Mouse (Mus musculus) G1E (cell line): ENCODE measurements at regions not wholly inside any gene's neighbourhood (a gene's known extent, or its start where the extent isn't known, plus 50 kb on each side); places are given as distances from the start of the nearest gene placed in this dataset.

Experiments used
- ATAC-seq: 2 replicates; pipeline ENCODE4 v1.8.0; 2016; ENCODE audit warnings: mild to moderate bottlenecking; ENCODE audit not compliant: insufficient number of reproducible peaks, poor library complexity, low FRiP score, severe bottlenecking; ENCODE audit errors: extremely low read depth
- DNase-seq: peaks from one replicate; pipeline ENCODE4 v3.0.0; 2012; ENCODE audit warnings: low spot score
- H3K27me3 ChIP-seq: 2 replicates; pipeline ENCODE4 v1.6.1; 2012; ENCODE audit warnings: mild to moderate bottlenecking, low read length, inconsistent platforms; ENCODE audit not compliant: insufficient read depth
- H3K36me3 ChIP-seq: replicated peaks from 2 replicates; pipeline ENCODE3; 2012; ENCODE audit warnings: mild to moderate bottlenecking, inconsistent platforms
- H3K4me1 ChIP-seq: 2 replicates; pipeline ENCODE4 v1.6.1; 2012; ENCODE audit warnings: low read depth, low read length, inconsistent platforms, mixed read lengths; ENCODE audit not compliant: insufficient read depth
- H3K4me3 ChIP-seq: 2 replicates; pipeline ENCODE4 v1.5.1; 2012; ENCODE audit warnings: low read depth, mild to moderate bottlenecking, inconsistent platforms, low read length, moderate library complexity, mixed read lengths
- H3K9me3 ChIP-seq: replicated peaks from 2 replicates; pipeline ENCODE4 v1.6.1; 2012; ENCODE audit warnings: inconsistent platforms
- CTCF ChIP-seq: IDR thresholded peaks from 2 replicates; pipeline ENCODE4 v1.5.1; 2012; ENCODE audit warnings: low read depth, low read length, inconsistent platforms, mixed read lengths
- GATA1 ChIP-seq: IDR thresholded peaks from 2 replicates; pipeline ENCODE4 v1.6.1; 2012; ENCODE audit warnings: borderline replicate concordance, low read length, inconsistent platforms, mixed read lengths
- GATA2 ChIP-seq: IDR thresholded peaks from 2 replicates; pipeline ENCODE4 v1.6.1; 2012; ENCODE audit warnings: low read depth, low read length, inconsistent platforms, borderline replicate concordance
- POLR2AphosphoS5 ChIP-seq: IDR thresholded peaks from 2 replicates; pipeline ENCODE4 v1.6.1; 2012; ENCODE audit warnings: low read depth, low read length, inconsistent platforms; ENCODE audit not compliant: insufficient replicate concordance
- TAL1 ChIP-seq: conservative IDR thresholded peaks from 2 replicates; pipeline ENCODE4 v1.6.1; 2012; ENCODE audit warnings: low read depth, low read length, inconsistent platforms, mixed read lengths

DNA sequence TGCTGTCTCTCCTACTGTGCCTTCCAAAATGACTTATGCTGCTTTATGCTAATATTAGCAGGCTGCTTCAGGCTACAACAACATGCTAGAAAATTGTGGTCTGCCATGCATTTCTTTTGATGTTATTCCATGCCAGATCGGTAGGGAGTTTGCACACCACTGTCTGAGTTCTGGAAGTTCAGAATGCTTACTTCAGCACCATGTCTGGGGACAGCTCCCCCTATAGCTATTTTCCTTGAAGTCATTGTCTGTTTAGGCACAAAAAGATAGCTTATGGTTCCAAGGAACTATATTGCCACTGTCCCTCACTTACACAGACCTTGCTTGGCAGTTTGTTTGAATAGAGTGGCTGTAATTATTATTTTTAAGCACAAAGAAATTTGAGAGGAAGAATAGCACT, 666.8 kb upstream of the Klhl29 start:
- TF ChIP-seq POLR2AphosphoS5 (no peak), CTCF (no peak), GATA2 (no peak), TAL1 (no peak), GATA1 (no peak)
- Histone ChIP-seq H3K9me3 (0 out of 2 replicates have a peak, but pooled peaks cover 2% of the 10 kb centered on the region), H3K27me3 (no peaks in the 10 kb centered on the region), H3K36me3 (no peaks in the 10 kb centered on the region), H3K4me1 (no peaks in the 10 kb centered on the region), H3K4me3 (no peak overlapping the region)
- no peak for DNase-seq
- no peak for ATAC-seq

DNA sequence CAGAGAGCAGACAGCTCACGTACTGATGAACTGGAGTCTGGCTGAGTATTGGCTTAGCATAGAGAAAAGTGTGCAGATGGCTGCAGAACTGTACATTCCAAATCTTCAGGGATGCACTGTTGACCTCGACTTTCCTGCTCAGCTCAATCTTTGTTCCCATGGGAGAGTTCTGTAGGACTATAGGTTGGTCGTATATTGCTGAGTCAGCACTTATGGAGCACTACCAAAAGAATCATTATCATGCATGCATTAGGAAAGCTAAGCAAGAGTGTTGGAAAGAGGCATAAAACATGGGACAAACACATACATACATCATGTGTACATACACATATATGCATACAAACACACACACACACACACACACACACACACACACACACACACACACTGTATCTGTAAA, 648.6 kb upstream of the Klhl29 start:
- 0 out of 2 replicates have a peak, but pooled peaks cover 3% of the 10 kb centered on the region for H3K9me3 ChIP-seq
- H3K36me3 ChIP-seq, result no peaks in the 10 kb centered on the region
- TF ChIP-seq POLR2AphosphoS5 (no peak), GATA1 (no peak), GATA2 (no peak), TAL1 (no peak)
- no peaks in the 10 kb centered on the region for H3K27me3 ChIP-seq
- DNase-seq, result no peak
- ATAC-seq, result no peak
- no peak overlapping the region for H3K4me3 ChIP-seq
- no peaks in the 10 kb centered on the region for H3K4me1 ChIP-seq

- Histone ChIP-seq H3K4me1 (no peaks in the 10 kb centered on the region), H3K36me3 (no peaks in the 10 kb centered on the region), H3K9me3 (0 out of 2 replicates have a peak, but pooled peaks cover 3% of the 10 kb centered on the region), H3K27me3 (no peaks in the 10 kb centered on the region), H3K4me3 (no peak overlapping the region)
- TF ChIP-seq TAL1 (no peak), GATA1 (no peak), CTCF (no peak), POLR2AphosphoS5 (no peak), GATA2 (no peak)
- DNase-seq (no peak), ATAC-seq (no peak)
Measured at GRCm38 (mm10) chr12:6022490-6022889, 647.0 kb upstream of the Klhl29 start.

DNA sequence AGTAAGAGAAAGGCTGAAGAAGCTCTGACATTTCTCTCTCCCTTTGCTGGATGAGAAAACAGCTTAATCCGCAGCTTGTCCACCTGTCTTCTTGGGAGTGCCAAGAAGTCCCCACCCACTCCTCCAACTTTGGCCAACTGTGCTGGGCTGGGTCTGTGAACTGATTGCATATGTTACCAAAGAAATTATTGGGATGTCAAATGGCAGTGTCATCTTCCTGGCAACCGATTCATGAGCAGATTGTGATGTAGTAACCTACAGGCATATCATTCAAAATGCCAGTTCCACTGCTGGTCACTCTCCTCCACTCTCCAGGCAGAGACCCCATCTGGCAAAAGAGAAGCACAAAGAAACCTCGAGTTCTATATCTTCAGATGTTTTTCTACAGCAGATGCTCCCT, 625.5 kb upstream of the Klhl29 start:
- H3K4me1 ChIP-seq, result no peaks in the 10 kb centered on the region
- H3K36me3 ChIP-seq, result no peaks in the 10 kb centered on the region
- no peak for ATAC-seq
- no peaks in the 10 kb centered on the region for H3K27me3 ChIP-seq
- DNase-seq, result no peak
- peaks cover 7% of the 10 kb centered on the region for H3K9me3 ChIP-seq
- no peak overlapping the region for H3K4me3 ChIP-seq
- TF ChIP-seq GATA1, result no peak
- TF ChIP-seq GATA2, result no peak
- TF ChIP-seq TAL1, result no peak
- TF ChIP-seq POLR2AphosphoS5, result no peak
- TF ChIP-seq CTCF, result no peak

- ATAC-seq, result no peak
- no peaks in the 10 kb centered on the region for H3K36me3 ChIP-seq
- TF ChIP-seq GATA2 (no peak), TAL1 (no peak), CTCF (no peak), POLR2AphosphoS5 (no peak), GATA1 (no peak)
Measured at GRCm38 (mm10) chr12:5997366-5997765, 621.9 kb upstream of the Klhl29 start.

GRCm38 (mm10) chr12:5996672-5997071, 621.2 kb upstream of the Klhl29 start:
- TF ChIP-seq CTCF, result no peak
- TF ChIP-seq GATA2, result no peak
- no peak for TF ChIP-seq TAL1
- TF ChIP-seq POLR2AphosphoS5, result no peak
- TF ChIP-seq GATA1, result no peak
- no peak for ATAC-seq
- Histone ChIP-seq H3K36me3 (no peaks in the 10 kb centered on the region), H3K4me3 (no peak overlapping the region), H3K9me3 (peaks cover 3% of the 10 kb centered on the region; the same call in 1 of the 2 replicates), H3K4me1 (no peaks in the 10 kb centered on the region), H3K27me3 (no peaks in the 10 kb centered on the region)
- no peak for DNase-seq

More at GRCm38 (mm10) chr12:5997366-5997765, 621.9 kb upstream of the Klhl29 start:
- Histone ChIP-seq H3K9me3 (peaks cover 3% of the 10 kb centered on the region; the same call in 1 of the 2 replicates), H3K4me3 (no peak overlapping the region), H3K4me1 (no peaks in the 10 kb centered on the region), H3K27me3 (no peaks in the 10 kb centered on the region)
- DNase-seq, result no peak
